Mouse (Mus musculus) intestine, embryonic 16.5 days (tissue): ENCODE measurements at regions not wholly inside any gene's neighbourhood (a gene's known extent, or its start where the extent isn't known, plus 50 kb on each side); places are given as distances from the start of the nearest gene placed in this dataset.

Experiments
- ATAC-seq: fragments of 200-750 bp; cut with Nextera tagmentation; 2 replicates; pipeline ENCODE4 v1.8.0; 2017; ENCODE audit warnings: moderate TSS enrichment, moderate library complexity
- H3K27ac ChIP-seq: fragments of 300-500 bp; sonication (generic); 2 replicates; pipeline ENCODE4 v1.5.1; 2014; ENCODE audit warnings: mild to moderate bottlenecking, low read length
- H3K27me3 ChIP-seq: fragments of 300-500 bp; sonication (generic); replicated peaks from 2 replicates; pipeline ENCODE4 v1.6.1; 2014; ENCODE audit warnings: low read length, control low read depth, mixed read lengths; ENCODE audit not compliant: control insufficient read depth, insufficient read depth
- H3K36me3 ChIP-seq: fragments of 300-500 bp; sonication (generic); 2 replicates; pipeline ENCODE4 v1.6.1; 2014; ENCODE audit warnings: low read length, control low read depth; ENCODE audit not compliant: control insufficient read depth, insufficient read depth
- H3K4me1 ChIP-seq: fragments of 300-500 bp; sonication (generic); 2 replicates; pipeline ENCODE4 v1.6.1; 2014; ENCODE audit warnings: low read length, control low read depth, mixed read lengths; ENCODE audit not compliant: control insufficient read depth, insufficient read depth
- H3K4me2 ChIP-seq: fragments of 300-500 bp; sonication (generic); 2 replicates; pipeline ENCODE4 v1.6.1; 2014; ENCODE audit warnings: low read depth, low read length, control low read depth
- H3K4me3 ChIP-seq: fragments of 300-500 bp; sonication (generic); 2 replicates; pipeline ENCODE4 v1.5.1; 2014; ENCODE audit warnings: mild to moderate bottlenecking, low read length
- H3K9ac ChIP-seq: fragments of 300-500 bp; sonication (generic); 2 replicates; pipeline ENCODE4 v1.6.1; 2014; ENCODE audit warnings: low read depth, low read length
- H3K9me3 ChIP-seq: fragments of 300-500 bp; sonication (generic); 2 replicates; pipeline ENCODE4 v1.6.1; 2016; ENCODE audit warnings: low read length, control low read depth; ENCODE audit not compliant: control insufficient read depth
- WGBS: fragments of 180-500 bp; shearing (Covaris S2); extraction: QIAGEN DNeasy Blood & Tissue Kit; methylation state at CpG from one replicate; pipeline ENCODE4 v1.1.7; 2014; 5-methylcytosine and 5-hydroxymethylcytosine counted together

DNA sequence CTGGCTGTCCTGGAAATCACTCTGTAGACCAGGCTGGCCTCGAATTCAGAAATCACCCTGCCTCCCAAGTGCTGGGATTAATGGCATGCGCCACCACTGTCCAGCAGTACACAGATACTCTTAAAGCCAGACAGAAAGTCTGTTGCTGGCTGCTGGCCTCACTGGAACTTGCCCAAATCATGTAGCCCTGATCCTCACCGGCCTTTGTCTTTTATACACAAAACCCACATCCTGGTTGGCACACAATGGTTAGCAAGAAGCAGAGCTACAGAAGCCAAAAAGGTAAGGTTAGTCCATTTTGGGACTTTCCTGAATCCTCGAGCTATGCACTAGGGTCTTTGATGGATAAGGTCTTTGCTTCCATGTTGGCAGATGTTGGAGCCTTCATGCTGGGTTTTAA is 157.2 kb upstream of the Trim24 start:
- H3K9me3 ChIP-seq: 0 out of 2 replicates have a peak, but pooled peaks cover 4% of the 10 kb centered on the region
- no peaks in the 10 kb centered on the region for H3K4me1 ChIP-seq
- H3K4me2 ChIP-seq: no peak overlapping the region
- no peak overlapping the region for H3K27ac ChIP-seq
- no peaks in the 10 kb centered on the region for H3K36me3 ChIP-seq
- H3K9ac ChIP-seq: no peak overlapping the region
- WGBS: 80% methylated on average over 4 of the region's 4 CpGs
- no peaks in the 10 kb centered on the region for H3K27me3 ChIP-seq
- H3K4me3 ChIP-seq: no peak overlapping the region
- no peak for ATAC-seq

DNA sequence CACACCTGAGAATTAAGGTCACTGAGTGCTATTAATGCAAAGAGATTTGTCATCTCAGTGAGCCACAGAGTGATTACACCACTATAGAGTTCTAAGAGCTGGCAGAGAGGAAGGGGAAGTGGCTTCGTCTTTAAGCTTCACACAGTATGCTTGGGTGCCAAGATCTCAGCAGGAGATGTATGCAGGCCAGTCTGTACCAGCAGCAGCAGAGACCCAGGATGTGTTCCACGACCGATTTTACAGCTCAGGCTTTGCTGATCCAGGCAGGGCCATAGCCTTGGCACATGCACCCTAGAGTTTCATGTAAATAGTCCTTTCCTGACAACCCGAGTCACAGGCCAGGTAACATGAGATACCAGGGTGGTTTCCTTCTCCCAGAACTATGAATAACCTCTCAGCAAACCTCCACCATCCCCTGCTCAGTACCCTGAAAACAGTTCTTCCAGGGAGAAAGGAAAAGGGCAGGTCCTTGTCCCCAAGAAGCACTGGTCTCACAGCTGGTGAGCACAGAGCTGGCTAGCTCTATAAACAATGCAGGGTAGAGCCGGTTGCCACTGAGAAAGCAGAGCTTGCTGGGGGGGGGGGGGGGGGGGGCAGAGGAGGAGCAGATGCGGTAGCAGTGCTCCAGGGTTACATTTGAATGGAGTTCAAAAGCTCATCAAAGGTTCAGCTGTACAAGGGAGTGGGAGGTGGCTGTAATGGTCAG is 156.2 kb upstream of the Trim24 start:
- ATAC-seq: no peak
- 27% methylated on average over 5 of the region's 6 CpGs for WGBS
- Histone ChIP-seq H3K4me3 (no peak overlapping the region), H3K27ac (no peak overlapping the region), H3K36me3 (no peaks in the 10 kb centered on the region), H3K27me3 (no peaks in the 10 kb centered on the region), H3K9me3 (0 out of 2 replicates have a peak, but pooled peaks cover 4% of the 10 kb centered on the region), H3K4me1 (no peaks in the 10 kb centered on the region), H3K4me2 (no peak overlapping the region), H3K9ac (no peak overlapping the region)

DNA sequence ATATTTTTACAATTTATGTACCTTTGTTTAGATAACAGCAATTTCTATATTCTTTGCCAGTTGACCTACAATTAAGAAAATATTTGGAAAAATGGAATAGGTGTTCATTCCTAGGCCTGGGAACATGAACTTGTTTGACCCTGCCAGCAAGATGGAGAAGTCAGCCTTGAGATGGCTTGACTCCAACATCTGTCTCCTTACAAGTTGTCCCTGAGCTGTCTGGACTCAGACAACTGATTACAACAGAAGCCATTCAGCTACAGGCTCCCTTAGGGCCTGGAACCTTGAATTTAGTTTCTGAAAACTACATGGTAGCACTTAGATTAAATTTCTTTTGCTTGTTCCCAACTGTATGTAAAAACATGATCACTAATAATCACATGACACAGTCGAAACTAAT is 148.9 kb upstream of the Trim24 start:
- no peaks in the 10 kb centered on the region for H3K27me3 ChIP-seq
- no peak for ATAC-seq
- no peaks in the 10 kb centered on the region for H3K36me3 ChIP-seq
- 83% methylated on average over 1 of the region's 1 CpGs for whole genome bisulfite sequencing
- no peak overlapping the region for H3K9ac ChIP-seq
- H3K9me3 ChIP-seq: no peaks in the 10 kb centered on the region
- no peak overlapping the region for H3K4me3 ChIP-seq
- H3K27ac ChIP-seq: no peak overlapping the region
- H3K4me2 ChIP-seq: no peak overlapping the region
- no peaks in the 10 kb centered on the region for H3K4me1 ChIP-seq

DNA sequence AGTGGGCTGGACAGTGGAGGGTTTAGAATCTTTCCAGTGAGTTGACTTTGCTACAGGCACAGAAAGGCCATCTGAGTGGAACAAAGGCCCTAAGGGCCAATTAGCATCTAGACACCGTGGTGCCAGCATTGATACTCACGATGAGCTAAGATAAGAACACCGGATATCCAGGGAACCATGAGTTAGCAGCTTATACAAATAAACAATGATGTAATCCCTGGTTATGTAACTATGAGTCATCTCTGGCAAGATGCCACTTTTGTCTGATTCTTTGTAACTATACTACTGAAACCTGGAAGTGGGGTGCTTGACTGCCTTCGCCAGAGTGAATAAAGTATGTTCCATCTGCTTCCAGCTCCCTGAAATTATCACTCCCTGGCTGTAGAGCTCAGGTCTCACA is 147.3 kb upstream of the Trim24 start:
- peak; percentile 67 for ATAC-seq
- H3K27me3 ChIP-seq: no peaks in the 10 kb centered on the region
- H3K36me3 ChIP-seq: no peaks in the 10 kb centered on the region
- no peak overlapping the region; the same call in 1 of the 2 replicates for H3K27ac ChIP-seq
- no peak overlapping the region for H3K4me2 ChIP-seq
- no peaks in the 10 kb centered on the region for H3K4me1 ChIP-seq
- 44% methylated on average over 4 of the region's 4 CpGs for WGBS
- H3K4me3 ChIP-seq: no peak overlapping the region
- no peak overlapping the region for H3K9ac ChIP-seq
- no peaks in the 10 kb centered on the region for H3K9me3 ChIP-seq

DNA sequence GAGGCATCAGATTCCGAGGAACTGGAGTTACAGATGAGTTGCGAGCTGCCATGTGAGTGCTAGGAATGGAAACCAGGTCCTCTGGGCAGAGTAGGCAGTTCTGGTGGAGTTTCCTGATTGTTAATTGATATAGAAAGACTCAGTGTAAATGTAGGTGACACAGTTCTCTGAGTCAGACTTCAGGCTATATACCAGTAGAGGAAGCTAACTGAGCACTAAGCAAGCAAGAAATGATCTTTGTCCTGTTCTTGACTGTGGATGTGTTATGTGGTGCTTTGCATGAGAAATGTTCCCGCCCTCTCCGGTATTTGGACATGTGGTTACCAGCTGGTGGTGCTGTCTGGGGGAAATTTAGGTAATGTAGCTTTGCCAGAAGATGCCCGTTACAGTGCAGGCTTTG is 146.4 kb upstream of the Trim24 start:
- Histone ChIP-seq H3K27ac (no peak overlapping the region), H3K27me3 (no peaks in the 10 kb centered on the region), H3K36me3 (no peaks in the 10 kb centered on the region), H3K4me1 (no peaks in the 10 kb centered on the region), H3K4me2 (no peak overlapping the region), H3K4me3 (no peak overlapping the region), H3K9ac (no peak overlapping the region), H3K9me3 (no peaks in the 10 kb centered on the region)
- WGBS: 93% methylated on average over 5 of the region's 5 CpGs
- no peak for ATAC-seq

DNA sequence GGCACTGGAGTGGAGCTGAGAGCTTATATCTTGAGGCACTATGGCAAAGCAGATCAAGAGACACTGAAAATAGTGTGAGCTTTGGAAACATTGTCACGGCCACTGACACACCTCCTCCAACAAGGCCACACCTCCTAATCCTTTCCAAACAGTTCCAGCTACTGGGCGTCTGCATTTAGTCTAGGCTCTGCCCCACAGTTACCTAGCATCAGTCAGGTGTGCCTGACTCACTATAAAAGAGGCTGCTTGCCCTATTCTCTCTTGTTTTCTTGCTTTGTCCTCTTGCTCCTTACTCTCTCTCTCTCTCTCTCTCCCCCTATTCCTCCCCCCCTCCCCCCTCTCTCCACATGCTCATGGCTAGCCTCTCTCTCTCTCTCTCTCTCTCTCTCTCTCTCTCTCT is 142.0 kb upstream of the Trim24 start:
- WGBS: 91% methylated on average over 2 of the region's 2 CpGs

DNA sequence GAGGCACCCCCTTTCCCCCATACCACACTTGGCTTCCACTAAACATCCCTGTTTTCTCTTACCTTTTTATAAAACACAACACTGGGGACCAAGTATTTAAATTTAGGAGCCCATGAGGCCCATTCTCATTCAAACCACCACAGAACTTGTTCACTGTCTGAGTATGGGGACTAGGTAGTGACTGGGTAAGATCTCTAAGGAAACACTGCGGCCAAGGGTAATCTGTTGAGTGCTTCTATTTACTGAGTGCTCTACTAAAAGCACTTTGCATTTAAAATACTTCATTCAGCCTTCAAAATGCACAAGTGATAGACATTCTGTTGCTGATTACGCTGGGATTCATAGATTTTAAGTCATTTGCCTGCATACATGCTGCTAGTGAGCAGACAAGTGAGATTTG is 141.4 kb upstream of the Trim24 start:
- 92% methylated on average over 2 of the region's 2 CpGs for WGBS
- no peaks in the 10 kb centered on the region for H3K9me3 ChIP-seq
- H3K36me3 ChIP-seq: no peaks in the 10 kb centered on the region
- H3K4me3 ChIP-seq: no peak overlapping the region
- H3K27ac ChIP-seq: no peak overlapping the region
- H3K9ac ChIP-seq: no peak overlapping the region
- H3K4me1 ChIP-seq: no peaks in the 10 kb centered on the region
- no peak overlapping the region for H3K4me2 ChIP-seq
- H3K27me3 ChIP-seq: no peaks in the 10 kb centered on the region
- ATAC-seq: no peak

More for the DNA sequence above, 142.0 kb upstream of the Trim24 start:
- Histone ChIP-seq H3K9me3 (no peaks in the 10 kb centered on the region), H3K36me3 (no peaks in the 10 kb centered on the region), H3K4me2 (no peak overlapping the region), H3K27ac (no peak overlapping the region), H3K4me1 (no peaks in the 10 kb centered on the region), H3K4me3 (no peak overlapping the region), H3K9ac (no peak overlapping the region), H3K27me3 (no peaks in the 10 kb centered on the region)
- no peak for ATAC-seq

DNA sequence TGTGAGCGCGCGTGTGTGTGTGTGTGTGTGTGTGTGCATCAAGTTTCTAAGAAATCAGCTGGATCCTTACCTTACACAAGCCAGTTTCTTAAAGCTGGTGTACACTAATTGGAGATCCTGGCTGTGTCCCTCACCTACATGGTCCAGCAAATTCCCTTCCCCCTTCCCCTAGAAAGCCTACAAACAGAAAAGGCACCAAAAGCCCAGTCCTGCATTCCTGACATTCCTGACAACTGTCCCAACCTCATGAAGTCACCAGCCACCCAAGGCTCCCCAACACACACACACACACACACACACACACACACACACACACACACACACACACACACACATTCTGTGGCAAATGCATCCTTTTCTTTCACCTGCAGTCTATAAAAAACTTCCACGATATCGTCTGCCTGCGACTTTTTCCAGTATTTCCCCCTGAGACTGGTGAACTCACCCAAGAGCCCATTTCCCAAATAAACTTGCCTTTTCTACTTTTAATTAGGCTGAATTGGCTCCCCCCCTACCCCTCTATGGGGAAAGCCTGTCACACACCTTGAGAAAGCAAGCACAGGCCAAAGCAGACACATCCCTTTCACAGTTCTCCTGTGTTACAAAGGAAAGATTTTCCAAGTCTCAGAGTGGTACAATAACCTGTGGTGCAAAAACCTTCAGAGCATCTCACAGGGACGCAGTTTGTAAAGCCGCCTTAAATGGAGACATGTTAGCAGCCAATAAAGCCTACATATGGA is 139.9 kb upstream of the Trim24 start:
- Histone ChIP-seq H3K4me3 (no peak overlapping the region), H3K9me3 (no peaks in the 10 kb centered on the region), H3K27ac (no peak overlapping the region), H3K4me1 (no peaks in the 10 kb centered on the region), H3K36me3 (no peaks in the 10 kb centered on the region), H3K4me2 (no peak overlapping the region), H3K9ac (no peak overlapping the region), H3K27me3 (no peaks in the 10 kb centered on the region)
- 67% methylated on average over 8 of the region's 8 CpGs for WGBS
- no peak for ATAC-seq

DNA sequence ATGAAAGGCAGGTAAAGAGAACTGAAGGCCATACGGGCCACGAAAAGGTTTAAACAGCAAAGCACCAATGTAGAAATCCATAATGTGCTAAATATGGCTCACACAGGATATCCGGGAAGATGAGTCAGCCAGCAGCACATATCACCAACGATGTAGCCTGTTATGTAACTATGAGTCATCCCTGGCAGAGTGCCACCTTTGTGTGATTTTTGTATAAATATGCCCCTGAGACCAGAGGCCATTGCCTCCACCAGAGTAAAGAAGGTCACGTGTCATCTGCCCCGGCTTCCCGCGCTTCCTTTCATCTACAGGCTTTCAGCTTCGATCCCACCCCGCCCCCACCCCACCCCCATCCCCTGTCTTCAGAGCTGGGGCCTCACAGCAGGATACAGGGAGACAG is 138.2 kb upstream of the Trim24 start:
- Histone ChIP-seq H3K4me3 (no peak overlapping the region), H3K27ac (no peak overlapping the region), H3K4me2 (no peak overlapping the region), H3K9me3 (no peaks in the 10 kb centered on the region), H3K36me3 (no peaks in the 10 kb centered on the region), H3K9ac (no peak overlapping the region), H3K4me1 (no peaks in the 10 kb centered on the region), H3K27me3 (no peaks in the 10 kb centered on the region)
- peak; percentile 53; the same call in 1 of the 2 replicates for ATAC-seq
- 26% methylated on average over 10 of the region's 10 CpGs for WGBS
